8 mouse cellular contexts compared by ENCODE assay signal in genomic region chr5:115156401-115156800, GRCm38 (mm10). TPM values are rescaled to one million over a fixed set of nuclear protein-coding genes. Genes with fewer than 3 reads are reported as not detected.
A peak's percentile ranks its signal among the peaks of the same experiment; 100 is the strongest.
DNase-seq lines count a peak whose midpoint lies in the region; ATAC-seq and TF ChIP-seq lines count a peak whose summit lies in the region.

No protein-coding gene starts in this region.

- H3K4me1 ChIP-seq in kidney, adult 2 months (ENCODE audit: control insufficient read depth, insufficient read depth, low read length): peaks cover 39% of the 10 kb centered on the region
- peaks cover 12% of the 10 kb centered on the region for H3K4me1 ChIP-seq in bone marrow, adult 2 months (ENCODE audit: control insufficient read depth, insufficient read depth, low read length)
- H3K4me1 ChIP-seq in hindbrain, postnatal 0 days (ENCODE audit: insufficient read depth, low read length): peaks cover 13% of the 10 kb centered on the region; the same call in 1 of the 2 replicates

- no peaks in the 10 kb centered on the region for H3K27me3 ChIP-seq in kidney, adult 2 months (replicated peaks; ENCODE audit: control insufficient read depth, insufficient read depth, low read length)
- no peaks in the 10 kb centered on the region for H3K27me3 ChIP-seq in hindbrain, postnatal 0 days (ENCODE audit: insufficient read depth, low read length)
- no peaks in the 10 kb centered on the region for H3K27me3 ChIP-seq in myocyte (ENCODE audit: control insufficient read depth, insufficient read depth, insufficient read length)

- H3K9ac ChIP-seq in hindbrain, postnatal 0 days (replicated peaks; ENCODE audit: low read length): peak overlapping the region; percentile 82; the same call in 1 of the 2 replicates

- H3K4me3 ChIP-seq in kidney, adult 2 months (ENCODE audit: insufficient read depth, low read depth, low read length): peak overlapping the region; percentile 31; the same call in 1 of the 2 replicates
- peak overlapping the region; percentile 40 for H3K4me3 ChIP-seq in bone marrow, adult 2 months (replicated peaks; ENCODE audit: control insufficient read depth, low read depth, low read length)
- no peak overlapping the region for H3K4me3 ChIP-seq in hindbrain, postnatal 0 days (ENCODE audit: low read length)
- H3K4me3 ChIP-seq in myocyte: peak overlapping the region; percentile 83

- H3K79me2 ChIP-seq in myocyte (ENCODE audit: control insufficient read depth, insufficient read depth): peaks cover 58% of the 10 kb centered on the region

- no peaks in the 10 kb centered on the region for H3K36me3 ChIP-seq in kidney, adult 2 months (ENCODE audit: control insufficient read depth, insufficient read depth, low read length)
- no peaks in the 10 kb centered on the region for H3K36me3 ChIP-seq in hindbrain, postnatal 0 days (ENCODE audit: insufficient read depth, low read length)
- no peaks in the 10 kb centered on the region for H3K36me3 ChIP-seq in myocyte (ENCODE audit: control insufficient read depth, insufficient read depth)

- TF ChIP-seq CTCF in kidney, adult 2 months (conservative IDR thresholded peaks at IDR 0.05; ENCODE audit: insufficient read depth, insufficient read length, low read depth, low read length): no peak
- no peak for TF ChIP-seq CTCF in bone marrow, adult 2 months (IDR thresholded peaks at IDR 0.05; ENCODE audit: control insufficient read depth, insufficient read depth, low read length)
- TF ChIP-seq CTCF in hindbrain, postnatal 0 days (IDR thresholded peaks at IDR 0.05; ENCODE audit: low read depth): no peak

- H3K27ac ChIP-seq in kidney, adult 2 months (ENCODE audit: insufficient read depth, low read depth, low read length): peak overlapping the region; percentile 75; the same call in 1 of the 2 replicates
- peak overlapping the region; percentile 43; the same call in 1 of the 2 replicates for H3K27ac ChIP-seq in bone marrow, adult 2 months (ENCODE audit: control insufficient read depth, insufficient read depth, low read depth, low read length, poor library complexity)
- H3K27ac ChIP-seq in hindbrain, postnatal 0 days: no peak overlapping the region

- no peaks in the 10 kb centered on the region for H3K9me3 ChIP-seq in hindbrain, postnatal 0 days (ENCODE audit: low read length)

- no peak for TF ChIP-seq POLR2A in kidney, adult 2 months (IDR thresholded peaks at IDR 0.05; ENCODE audit: low read depth, low read length)
- no peak for TF ChIP-seq POLR2A in bone marrow, adult 2 months (IDR thresholded peaks at IDR 0.05; ENCODE audit: borderline replicate concordance, control insufficient read depth, low read depth, low read length)
- no peak for TF ChIP-seq POLR2A in myocyte (IDR thresholded peaks at IDR 0.05; ENCODE audit: insufficient read length, low read depth)

- no peak for ATAC-seq in hindbrain, postnatal 0 days

- H3K4me2 ChIP-seq in hindbrain, postnatal 0 days (ENCODE audit: low read depth, low read length): peak overlapping the region; percentile 97
- H3K4me2 ChIP-seq in myocyte (ENCODE audit: low read depth): peak overlapping the region; percentile 92

- 28% methylated on average over 7 of the region's 7 CpGs for WGBS in kidney, adult 2 months
- WGBS in bone marrow, adult 2 months: 4% methylated on average over 7 of the region's 7 CpGs
- WGBS in hindbrain, postnatal 0 days: 56% methylated on average over 7 of the region's 7 CpGs

- no peak for DNase-seq in kidney, adult 2 months
- no peak for DNase-seq in kidney, adult 18-20 months
- DNase-seq in hindbrain, postnatal 0 days (ENCODE audit: low spot score): no peak
- DNase-seq in layer of hippocampus, postnatal 10 days (ENCODE audit: low spot score in 2 of 2): no peak
- DNase-seq in right cerebral cortex, postnatal 36 days (ENCODE audit: low spot score in 2 of 2): no peak
- no peak for DNase-seq in kidney, postnatal 10 days

- H3ac ChIP-seq in myocyte (ENCODE audit: control insufficient read depth, insufficient read length): no peak overlapping the region

TF ChIP-seq in myocyte, 11 proteins besides CTCF, POLR2A, EP300 and RAD21:
- TF ChIP-seq SRF (IDR thresholded peaks at IDR 0.05; ENCODE audit: control insufficient read depth, insufficient read length, low read depth) (no peak), MYOG (IDR thresholded peaks at IDR 0.05; ENCODE audit: control insufficient read depth in 1 of 3, insufficient read depth in 1 of 3, insufficient read length in 2 of 3, low read depth in 2 of 3) (no peak), CEBPB (IDR thresholded peaks at IDR 0.05; ENCODE audit: insufficient read depth, poor library complexity, severe bottlenecking) (no peak), MAX (IDR thresholded peaks at IDR 0.05; ENCODE audit: low read depth) (no peak), POLR2AphosphoS2 (IDR thresholded peaks at IDR 0.05; ENCODE audit: insufficient read length, low read depth) (no peak), TCF12 (IDR thresholded peaks at IDR 0.05; ENCODE audit: insufficient read depth, poor library complexity, severe bottlenecking) (no peak), MYOD1 (IDR thresholded peaks at IDR 0.05; ENCODE audit: control insufficient read depth in 1 of 3, insufficient read length in 2 of 3, low read depth in 2 of 3) (no peak), E2F4 (IDR thresholded peaks at IDR 0.05; ENCODE audit: insufficient read depth) (no peak), TCF3 (IDR thresholded peaks at IDR 0.05; ENCODE audit: insufficient read length, low read depth) (no peak), USF1 (IDR thresholded peaks at IDR 0.05; ENCODE audit: low read depth) (no peak), REST (IDR thresholded peaks at IDR 0.05; ENCODE audit: insufficient read depth, insufficient read length) (no peak)

RNA-seq across cellular contexts. Expression of gene Mlec, which starts 1.6 kb away (rescaled TPM):
- polyA plus RNA-seq in kidney, adult 2 months (2012; rRNA removed): 202 and 209 TPM in 2 replicates
- 25.2 and 56.9 TPM in 2 replicates for polyA plus RNA-seq in bone marrow, adult 2 months (2011; ENCODE audit: insufficient read depth, insufficient read length, low replicate concordance, missing spikeins)
- 65.5 and 80.9 TPM in 2 replicates for total RNA-seq in hindbrain, postnatal 0 days (2014; rRNA removed)
- polyA plus RNA-seq in hindbrain, postnatal 0 days (2015; fragmentation: Nextera tagmentation; extraction: Ambion mirVana): 15.5 and 20.6 TPM in 2 replicates
- polyA plus RNA-seq in myocyte (2012; fragmentation: generic; extraction: Trizol): 112 TPM
- 10 to 100 TPM; 75.1 to 78.2 TPM for total RNA-seq in layer of hippocampus, postnatal 10 days (2021)

RNA-seq across cellular contexts. Expression of gene Unc119b, which starts 21.6 kb away (rescaled TPM):
- 138 and 141 TPM in 2 replicates for polyA plus RNA-seq in kidney, adult 2 months (2012; rRNA removed)
- 3.7 and 7.8 TPM in 2 replicates for polyA plus RNA-seq in bone marrow, adult 2 months (2011; ENCODE audit: insufficient read depth, insufficient read length, low replicate concordance, missing spikeins)
- total RNA-seq in hindbrain, postnatal 0 days (2014; rRNA removed): 27.0 and 32.1 TPM in 2 replicates
- 22.5 and 23.4 TPM in 2 replicates for polyA plus RNA-seq in hindbrain, postnatal 0 days (2015; fragmentation: Nextera tagmentation; extraction: Ambion mirVana)
- polyA plus RNA-seq in myocyte (2012; fragmentation: generic; extraction: Trizol): 24.5 TPM
- total RNA-seq in layer of hippocampus, postnatal 10 days (2021): 10 to 100 TPM; 26.7 to 29.8 TPM

RNA-seq across cellular contexts. Expression of gene Acads, which starts 37.3 kb away (rescaled TPM):
- polyA plus RNA-seq in kidney, adult 2 months (2012; rRNA removed): 220 and 241 TPM in 2 replicates
- 12.0 and 23.7 TPM in 2 replicates for polyA plus RNA-seq in bone marrow, adult 2 months (2011; ENCODE audit: insufficient read depth, insufficient read length, low replicate concordance, missing spikeins)
- 30.3 and 32.5 TPM in 2 replicates for total RNA-seq in hindbrain, postnatal 0 days (2014; rRNA removed)
- 22.1 and 25.3 TPM in 2 replicates for polyA plus RNA-seq in hindbrain, postnatal 0 days (2015; fragmentation: Nextera tagmentation; extraction: Ambion mirVana)
- 82.1 TPM for polyA plus RNA-seq in myocyte (2012; fragmentation: generic; extraction: Trizol)
- total RNA-seq in layer of hippocampus, postnatal 10 days (2021): 1 to 10 TPM; 6.8 to 9.9 TPM

RNA-seq across cellular contexts. Expression of gene Cabp1, which starts 37.8 kb away (rescaled TPM):
- polyA plus RNA-seq in kidney, adult 2 months (2012; rRNA removed): 1.7 and 2.6 TPM in 2 replicates
- polyA plus RNA-seq in bone marrow, adult 2 months (2011; ENCODE audit: insufficient read depth, insufficient read length, low replicate concordance, missing spikeins): not detected in 2 replicates
- 21.4 and 34.6 TPM in 2 replicates for total RNA-seq in hindbrain, postnatal 0 days (2014; rRNA removed)
- polyA plus RNA-seq in hindbrain, postnatal 0 days (2015; fragmentation: Nextera tagmentation; extraction: Ambion mirVana): 20.9 and 23.6 TPM in 2 replicates
- polyA plus RNA-seq in myocyte (2012; fragmentation: generic; extraction: Trizol): 3.1 TPM
- 10 to 100 TPM; 78.5 to 79.5 TPM for total RNA-seq in layer of hippocampus, postnatal 10 days (2021)

RNA-seq across cellular contexts. Expression of gene Gm10401, which starts 58.3 kb away (rescaled TPM):
- polyA plus RNA-seq in kidney, adult 2 months (2012; rRNA removed): not detected in 2 replicates
- not detected in 2 replicates for polyA plus RNA-seq in bone marrow, adult 2 months (2011; ENCODE audit: insufficient read depth, insufficient read length, low replicate concordance, missing spikeins)
- not detected in 2 replicates for total RNA-seq in hindbrain, postnatal 0 days (2014; rRNA removed)
- polyA plus RNA-seq in hindbrain, postnatal 0 days (2015; fragmentation: Nextera tagmentation; extraction: Ambion mirVana): 38.5 and 39.3 TPM in 2 replicates
- 4.4 TPM for polyA plus RNA-seq in myocyte (2012; fragmentation: generic; extraction: Trizol)
- not detected for total RNA-seq in layer of hippocampus, postnatal 10 days (2021)
